Mouse (Mus musculus): Measurements from ENCODE around the gene Iqcf5. TPM values are rescaled to one million over a fixed set of nuclear protein-coding genes. Genes with fewer than 3 reads are reported as not detected.

Iqcf5 gene
- polyA plus RNA-seq, 1 experiment from 2014 or later, result not detected

- WGBS, result 83% methylated on average over 8 of the region's 8 CpGs
- ATAC-seq (no peak), DNase-seq (ENCODE audit: low spot score) (no peak)
- Histone ChIP-seq H3K4me2 (ENCODE audit: low read length) (no peak overlapping the region), H3K9me3 (replicated peaks; ENCODE audit: control insufficient read depth, low read length) (no peaks in the 10 kb centered on the region), H3K4me3 (ENCODE audit: low read depth, low read length) (no peak overlapping the region), H3K27me3 (replicated peaks; ENCODE audit: control insufficient read depth, insufficient read depth, low read length) (no peaks in the 10 kb centered on the region), H3K27ac (ENCODE audit: low read depth, low read length) (no peak overlapping the region), H3K36me3 (ENCODE audit: control insufficient read depth, insufficient read depth, low read length) (no peaks in the 10 kb centered on the region), H3K4me1 (ENCODE audit: control insufficient read depth, insufficient read depth, low read length) (no peaks in the 10 kb centered on the region), H3K9ac (ENCODE audit: low read length) (no peak overlapping the region)
Observed at GRCm38 (mm10) chr9:106519909-106520308, 5.5 kb downstream of the Iqcf5 start.

GRCm38 (mm10) chr9:106531833-106532232 is 17.5 kb downstream of the Iqcf5 start:
- no peaks in the 10 kb centered on the region for H3K36me3 ChIP-seq (ENCODE audit: control insufficient read depth, insufficient read depth, low read length)
- ATAC-seq (no peak), DNase-seq (ENCODE audit: low spot score) (peak; percentile 61)
- no peaks in the 10 kb centered on the region for H3K9me3 ChIP-seq (replicated peaks; ENCODE audit: control insufficient read depth, low read length)
- H3K4me1 ChIP-seq (ENCODE audit: control insufficient read depth, insufficient read depth, low read length), result no peaks in the 10 kb centered on the region
- H3K27ac ChIP-seq (ENCODE audit: low read depth, low read length), result no peak overlapping the region
- H3K27me3 ChIP-seq (replicated peaks; ENCODE audit: control insufficient read depth, insufficient read depth, low read length), result no peaks in the 10 kb centered on the region
- H3K9ac ChIP-seq (ENCODE audit: low read length), result no peak overlapping the region
- H3K4me3 ChIP-seq (ENCODE audit: low read depth, low read length), result no peak overlapping the region
- H3K4me2 ChIP-seq (ENCODE audit: low read length), result no peak overlapping the region
- 28% methylated on average over 3 of the region's 3 CpGs for WGBS

- no peaks in the 10 kb centered on the region for H3K27me3 ChIP-seq (replicated peaks; ENCODE audit: control insufficient read depth, insufficient read depth, low read length)
- H3K4me1 ChIP-seq (ENCODE audit: control insufficient read depth, insufficient read depth, low read length), result no peaks in the 10 kb centered on the region
- no peaks in the 10 kb centered on the region for H3K36me3 ChIP-seq (ENCODE audit: control insufficient read depth, insufficient read depth, low read length)
- no peaks in the 10 kb centered on the region for H3K9me3 ChIP-seq (replicated peaks; ENCODE audit: control insufficient read depth, low read length)
- no peak overlapping the region for H3K27ac ChIP-seq (ENCODE audit: low read depth, low read length)
- DNase-seq (ENCODE audit: low spot score) (no peak), ATAC-seq (no peak)
- no peak overlapping the region for H3K4me3 ChIP-seq (ENCODE audit: low read depth, low read length)
- no peak overlapping the region for H3K9ac ChIP-seq (ENCODE audit: low read length)
- H3K4me2 ChIP-seq (ENCODE audit: low read length), result no peak overlapping the region
- 94% methylated on average over 7 of the region's 7 CpGs for WGBS
Observed at GRCm38 (mm10) chr9:106534296-106534695, 19.9 kb downstream of the Iqcf5 start.

- Histone ChIP-seq H3K36me3 (ENCODE audit: control insufficient read depth, insufficient read depth, low read length) (no peaks in the 10 kb centered on the region), H3K4me1 (ENCODE audit: control insufficient read depth, insufficient read depth, low read length) (no peaks in the 10 kb centered on the region), H3K9ac (ENCODE audit: low read length) (no peak overlapping the region), H3K27me3 (replicated peaks; ENCODE audit: control insufficient read depth, insufficient read depth, low read length) (no peaks in the 10 kb centered on the region), H3K4me2 (ENCODE audit: low read length) (no peak overlapping the region), H3K9me3 (replicated peaks; ENCODE audit: control insufficient read depth, low read length) (no peaks in the 10 kb centered on the region), H3K27ac (ENCODE audit: low read depth, low read length) (no peak overlapping the region), H3K4me3 (ENCODE audit: low read depth, low read length) (no peak overlapping the region)
- ATAC-seq (no peak), DNase-seq (ENCODE audit: low spot score) (no peak)
- WGBS, result 89% methylated on average over 11 of the region's 11 CpGs
Observed at GRCm38 (mm10) chr9:106534975-106535374, 20.6 kb downstream of the Iqcf5 start.

- DNase-seq (ENCODE audit: low spot score), result no peak
- H3K27me3 ChIP-seq (replicated peaks; ENCODE audit: control insufficient read depth, insufficient read depth, low read length), result no peaks in the 10 kb centered on the region
- WGBS, result 91% methylated on average over 5 of the region's 5 CpGs
- ATAC-seq, result no peak
- no peak within 1 kb of the TSS for H3K9ac ChIP-seq (ENCODE audit: low read length)
- H3K4me1 ChIP-seq (ENCODE audit: control insufficient read depth, insufficient read depth, low read length), result no peaks in the 10 kb centered on the region
- no peak within 1 kb of the TSS for H3K4me2 ChIP-seq (ENCODE audit: low read length)
- H3K27ac ChIP-seq (ENCODE audit: low read depth, low read length), result no peak within 1 kb of the TSS
- H3K9me3 ChIP-seq (replicated peaks; ENCODE audit: control insufficient read depth, low read length), result no peaks in the 10 kb centered on the region
- H3K4me3 ChIP-seq (ENCODE audit: low read depth, low read length), result no peak within 1 kb of the TSS
- H3K36me3 ChIP-seq (ENCODE audit: control insufficient read depth, insufficient read depth, low read length), result no peaks in the 10 kb centered on the region
Observed at GRCm38 (mm10) chr9:106561531-106561930, 47.2 kb downstream of the Iqcf5 start, which contains the start of gene Iqcf3. Gene Iqcf3 (minus strand): TSS chr9:106561631.

GRCm38 (mm10) chr9:106562291-106562690 is 47.9 kb downstream of the Iqcf5 start:
- H3K27ac ChIP-seq (ENCODE audit: low read depth, low read length), result no peak overlapping the region
- no peak for ATAC-seq

GRCm38 (mm10) chr9:106564025-106564424 is 49.7 kb downstream of the Iqcf5 start:
- no peak overlapping the region for H3K4me3 ChIP-seq (ENCODE audit: low read depth, low read length)
- no peaks in the 10 kb centered on the region for H3K4me1 ChIP-seq (ENCODE audit: control insufficient read depth, insufficient read depth, low read length)
- H3K27ac ChIP-seq (ENCODE audit: low read depth, low read length), result no peak overlapping the region
- no peaks in the 10 kb centered on the region for H3K27me3 ChIP-seq (replicated peaks; ENCODE audit: control insufficient read depth, insufficient read depth, low read length)
- H3K36me3 ChIP-seq (ENCODE audit: control insufficient read depth, insufficient read depth, low read length), result no peaks in the 10 kb centered on the region
- H3K9ac ChIP-seq (ENCODE audit: low read length), result no peak overlapping the region
- DNase-seq (ENCODE audit: low spot score) (no peak), ATAC-seq (no peak)
- no peak overlapping the region for H3K4me2 ChIP-seq (ENCODE audit: low read length)
- no peaks in the 10 kb centered on the region for H3K9me3 ChIP-seq (replicated peaks; ENCODE audit: control insufficient read depth, low read length)
- 73% methylated on average over 8 of the region's 8 CpGs for WGBS

More at GRCm38 (mm10) chr9:106562291-106562690, 47.9 kb downstream of the Iqcf5 start:
- no peaks in the 10 kb centered on the region for H3K9me3 ChIP-seq (replicated peaks; ENCODE audit: control insufficient read depth, low read length)
- WGBS, result 93% methylated on average over 11 of the region's 11 CpGs
- H3K4me1 ChIP-seq (ENCODE audit: control insufficient read depth, insufficient read depth, low read length), result no peaks in the 10 kb centered on the region
- no peak overlapping the region for H3K4me2 ChIP-seq (ENCODE audit: low read length)
- no peaks in the 10 kb centered on the region for H3K36me3 ChIP-seq (ENCODE audit: control insufficient read depth, insufficient read depth, low read length)
- H3K4me3 ChIP-seq (ENCODE audit: low read depth, low read length), result no peak overlapping the region
- H3K27me3 ChIP-seq (replicated peaks; ENCODE audit: control insufficient read depth, insufficient read depth, low read length), result no peaks in the 10 kb centered on the region
- H3K9ac ChIP-seq (ENCODE audit: low read length), result no peak overlapping the region
- DNase-seq (ENCODE audit: low spot score), result no peak

Other genes with a start within 250 kb of the Iqcf5 start
- gene Poc1a, start 233.5 kb upstream of the Iqcf5 start, polyA plus RNA-seq (2014; fragmentation: Nextera tagmentation; extraction: Ambion mirVana), result 11.8 and 12.1 TPM in 2 replicates
- 10.2 and 11.3 TPM in 2 replicates for gene Dusp7, start 145.9 kb upstream of the Iqcf5 start, polyA plus RNA-seq (2014; fragmentation: Nextera tagmentation; extraction: Ambion mirVana)
- 718 and 924 TPM in 2 replicates for gene Rpl29, start 85.1 kb upstream of the Iqcf5 start, polyA plus RNA-seq (2014; fragmentation: Nextera tagmentation; extraction: Ambion mirVana)
- gene Acy1, start 76.3 kb upstream of the Iqcf5 start, polyA plus RNA-seq (2014; fragmentation: Nextera tagmentation; extraction: Ambion mirVana), result 29.4 and 36.8 TPM in 2 replicates
- gene Abhd14b, start 67.1 kb upstream of the Iqcf5 start, polyA plus RNA-seq (2014; fragmentation: Nextera tagmentation; extraction: Ambion mirVana), result 5.5 and 5.9 TPM in 2 replicates
- 51.9 and 60.2 TPM in 2 replicates for gene Abhd14a, start 66.9 kb upstream of the Iqcf5 start, polyA plus RNA-seq (2014; fragmentation: Nextera tagmentation; extraction: Ambion mirVana)
- 199 and 226 TPM in 2 replicates for gene Pcbp4, start 61.3 kb upstream of the Iqcf5 start, polyA plus RNA-seq (2014; fragmentation: Nextera tagmentation; extraction: Ambion mirVana)
- 0.56 and 0.89 TPM in 2 replicates for gene Gpr62, start 48.6 kb upstream of the Iqcf5 start, polyA plus RNA-seq (2014; fragmentation: Nextera tagmentation; extraction: Ambion mirVana)
- gene Rrp9, start 38.6 kb upstream of the Iqcf5 start, polyA plus RNA-seq (2014; fragmentation: Nextera tagmentation; extraction: Ambion mirVana), result 45.6 and 48.9 TPM in 2 replicates
- gene Parp3, start 37.6 kb upstream of the Iqcf5 start, polyA plus RNA-seq (2014; fragmentation: Nextera tagmentation; extraction: Ambion mirVana), result 0.63 and 0.72 TPM in 2 replicates
- not detected in 2 replicates for gene Iqcf1, start 14.6 kb upstream of the Iqcf5 start, polyA plus RNA-seq (2014; fragmentation: Nextera tagmentation; extraction: Ambion mirVana)
- gene Iqcf3, start 47.1 kb downstream of the Iqcf5 start, polyA plus RNA-seq (2014; fragmentation: Nextera tagmentation; extraction: Ambion mirVana), result not detected in 2 replicates
- gene Iqcf4, start 56.4 kb downstream of the Iqcf5 start, polyA plus RNA-seq (2014; fragmentation: Nextera tagmentation; extraction: Ambion mirVana), result not detected in 2 replicates
- gene Iqcf6, start 112.0 kb downstream of the Iqcf5 start, polyA plus RNA-seq (2014; fragmentation: Nextera tagmentation; extraction: Ambion mirVana), result not detected in 2 replicates
- 6.7 and 10.4 TPM in 2 replicates for gene Grm2, start 141.5 kb downstream of the Iqcf5 start, polyA plus RNA-seq (2014; fragmentation: Nextera tagmentation; extraction: Ambion mirVana)
- gene Tex264, start 171.4 kb downstream of the Iqcf5 start, polyA plus RNA-seq (2014; fragmentation: Nextera tagmentation; extraction: Ambion mirVana), result 41.3 and 52.1 TPM in 2 replicates